Comparison of ENCODE assay signal across 8 mouse cellular contexts in the genomic region with DNA sequence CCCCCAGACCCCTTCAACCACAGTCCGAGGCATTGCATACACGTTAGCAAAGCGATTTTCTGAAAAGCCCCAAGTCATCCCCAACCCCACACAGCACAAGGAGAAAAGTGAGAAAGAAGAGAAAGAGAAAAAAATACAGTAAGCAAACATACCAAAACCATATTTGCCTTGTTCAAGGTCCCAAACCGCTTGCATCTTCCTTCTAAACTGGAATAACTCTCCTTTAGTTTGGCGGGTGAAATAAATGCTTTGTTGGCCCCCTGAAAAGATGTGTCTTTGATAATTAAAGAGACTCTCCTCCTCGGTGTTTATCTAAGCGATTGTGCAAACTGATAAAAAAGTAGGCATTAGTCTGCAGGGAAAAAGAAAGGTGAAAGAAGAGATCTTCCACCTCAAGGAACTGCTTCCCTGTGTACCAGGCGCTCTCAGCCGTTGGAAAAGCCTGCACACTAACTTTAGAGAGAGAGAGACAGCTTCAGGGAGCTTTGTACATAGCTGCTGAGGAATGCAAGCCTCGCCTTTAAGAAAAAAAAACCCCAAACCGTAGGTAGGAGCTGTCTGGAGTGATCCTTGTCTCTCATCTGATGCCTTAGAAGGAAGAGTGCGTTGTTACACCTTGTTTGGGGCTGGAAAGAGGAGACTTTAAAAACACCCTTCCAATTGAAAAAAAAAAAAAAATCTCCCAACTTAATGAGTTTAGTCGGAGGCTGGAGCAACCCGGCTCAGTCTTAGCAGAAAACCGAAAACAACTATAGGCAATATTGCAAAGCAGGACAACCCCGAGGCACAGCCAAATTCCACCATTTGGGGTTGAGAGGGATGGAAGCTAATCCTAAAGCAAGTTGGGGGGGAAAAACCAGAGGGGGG. TPM values are rescaled to one million over a fixed set of nuclear protein-coding genes. Genes with fewer than 3 reads are reported as not detected.
A peak's percentile ranks its signal among the peaks of the same experiment; 100 is the strongest.
DNase-seq lines count a peak whose midpoint lies in the region; ATAC-seq and TF ChIP-seq lines count a peak whose summit lies in the region.

A gene (minus strand): TSS at position 795 of the 867 bp plus-strand sequence.

- no peaks in the 10 kb centered on the region for H3K9me3 ChIP-seq in intestine, postnatal 0 days (ENCODE audit: control insufficient read depth)
- H3K9me3 ChIP-seq in limb, embryonic 13.5 days: no peaks in the 10 kb centered on the region
- no peaks in the 10 kb centered on the region for H3K9me3 ChIP-seq in stomach, embryonic 15.5 days

- no peaks in the 10 kb centered on the region for H3K36me3 ChIP-seq in intestine, postnatal 0 days (ENCODE audit: control insufficient read depth, insufficient read depth)
- H3K36me3 ChIP-seq in limb, embryonic 13.5 days: no peaks in the 10 kb centered on the region
- no peaks in the 10 kb centered on the region for H3K36me3 ChIP-seq in stomach, embryonic 15.5 days

- no peak for ATAC-seq in intestine, postnatal 0 days
- no peak for ATAC-seq in limb, embryonic 13.5 days (ENCODE audit: low FRiP score, low read depth)
- no peak for ATAC-seq in stomach, embryonic 15.5 days (ENCODE audit: insufficient read depth, low FRiP score, low read depth)

- H3K27me3 ChIP-seq in intestine, postnatal 0 days (replicated peaks; ENCODE audit: control insufficient read depth, insufficient read depth, low read length): peaks cover 44% of the 10 kb centered on the region
- peaks cover 53% of the 10 kb centered on the region for H3K27me3 ChIP-seq in limb, embryonic 13.5 days
- H3K27me3 ChIP-seq in stomach, embryonic 15.5 days (replicated peaks): no peaks in the 10 kb centered on the region

- H3K4me3 ChIP-seq in brown adipose tissue, adult 24 weeks (ENCODE audit: insufficient read depth, low read depth, low read length): peak within 1 kb of the TSS; percentile 57
- H3K4me3 ChIP-seq in intestine, postnatal 0 days (ENCODE audit: low read depth, low read length): peak within 1 kb of the TSS; percentile 42
- H3K4me3 ChIP-seq in limb, embryonic 13.5 days: peak within 1 kb of the TSS; percentile 52
- peak within 1 kb of the TSS; percentile 61 for H3K4me3 ChIP-seq in stomach, embryonic 15.5 days (replicated peaks)

- WGBS in intestine, postnatal 0 days: 7% methylated on average over 16 of the region's 16 CpGs
- 1% methylated on average over 16 of the region's 16 CpGs for WGBS in limb, embryonic 13.5 days
- 2% methylated on average over 16 of the region's 16 CpGs for WGBS in stomach, embryonic 15.5 days

- peak within 1 kb of the TSS; percentile 28; the same call in 1 of the 2 replicates for H3K9ac ChIP-seq in intestine, postnatal 0 days (ENCODE audit: low read depth, low read length)
- H3K9ac ChIP-seq in limb, embryonic 13.5 days: peak within 1 kb of the TSS; percentile 72
- peak within 1 kb of the TSS; percentile 62 for H3K9ac ChIP-seq in stomach, embryonic 15.5 days

- H3K4me1 ChIP-seq in brown adipose tissue, adult 24 weeks (ENCODE audit: control insufficient read depth, insufficient read depth, insufficient read length, low read length): no peaks in the 10 kb centered on the region; the same call in 1 of the 2 replicates
- no peaks in the 10 kb centered on the region; the same call in 1 of the 2 replicates for H3K4me1 ChIP-seq in intestine, postnatal 0 days (replicated peaks; ENCODE audit: control insufficient read depth, insufficient read depth, low read length)
- peaks cover 39% of the 10 kb centered on the region for H3K4me1 ChIP-seq in limb, embryonic 13.5 days
- peaks cover 21% of the 10 kb centered on the region; the same call in 1 of the 2 replicates for H3K4me1 ChIP-seq in stomach, embryonic 15.5 days

- H3K4me2 ChIP-seq in intestine, postnatal 0 days (replicated peaks; ENCODE audit: low read depth): peak within 1 kb of the TSS; percentile 77
- peak within 1 kb of the TSS; percentile 74 for H3K4me2 ChIP-seq in limb, embryonic 13.5 days (replicated peaks)
- peak within 1 kb of the TSS; percentile 82 for H3K4me2 ChIP-seq in stomach, embryonic 15.5 days

- no peak for TF ChIP-seq CTCF in intestine, postnatal 0 days (IDR thresholded peaks at IDR 0.05; ENCODE audit: low read depth)

- no peak for DNase-seq in left cerebral cortex, adult 18-20 months (ENCODE audit: low spot score in 2 of 2)
- DNase-seq in left cerebral cortex, adult 9 months (ENCODE audit: low spot score in 2 of 2): no peak
- DNase-seq in gastrocnemius, postnatal 4 days (ENCODE audit: low spot score in 2 of 2): no peak
- no peak for DNase-seq in spleen, postnatal 36 days (ENCODE audit: low spot score in 2 of 2)

- peak within 1 kb of the TSS; percentile 62 for H3K27ac ChIP-seq in brown adipose tissue, adult 24 weeks (replicated peaks; ENCODE audit: low read depth, low read length)
- H3K27ac ChIP-seq in intestine, postnatal 0 days (ENCODE audit: low read depth, low read length): no peak within 1 kb of the TSS; the same call in 1 of the 2 replicates
- peak within 1 kb of the TSS; percentile 86 for H3K27ac ChIP-seq in limb, embryonic 13.5 days
- peak within 1 kb of the TSS; percentile 89 for H3K27ac ChIP-seq in stomach, embryonic 15.5 days

RNA-seq across cellular contexts. Expression of the gene that starts here (rescaled TPM):
- 10 to 100 TPM; 35.3 to 42.7 TPM for total RNA-seq in left cerebral cortex, adult 18-20 months (2021)
- 10.5 and 14.5 TPM in 2 replicates for polyA plus RNA-seq in brown adipose tissue, adult 24 weeks (2012; ENCODE audit: insufficient read depth, insufficient read length, missing spikeins)
- 10 to 100 TPM; 42.6 to 52.1 TPM for total RNA-seq in gastrocnemius, postnatal 4 days (2021)
- polyA plus RNA-seq in intestine, postnatal 0 days (2015; fragmentation: Nextera tagmentation; extraction: Ambion mirVana): 17.9 and 19.1 TPM in 2 replicates
- polyA plus RNA-seq in limb, embryonic 13.5 days (2015; fragmentation: Nextera tagmentation; extraction: Ambion mirVana): 62.3 and 65.9 TPM in 2 replicates
- 66.9 and 72.6 TPM in 2 replicates for polyA plus RNA-seq in stomach, embryonic 15.5 days (2015; fragmentation: Nextera tagmentation; extraction: Ambion mirVana)
